Mouse (Mus musculus): ENCODE results near the gene Pdcd6ip.
A peak's percentile ranks its signal among the peaks of the same experiment; 100 is the strongest.
"Not testable (repeated sequence)": the region's sequence is repeated elsewhere in the genome, so short reads cannot be mapped to it uniquely, and the experiment has no call there.

The Pdcd6ip gene

DNA sequence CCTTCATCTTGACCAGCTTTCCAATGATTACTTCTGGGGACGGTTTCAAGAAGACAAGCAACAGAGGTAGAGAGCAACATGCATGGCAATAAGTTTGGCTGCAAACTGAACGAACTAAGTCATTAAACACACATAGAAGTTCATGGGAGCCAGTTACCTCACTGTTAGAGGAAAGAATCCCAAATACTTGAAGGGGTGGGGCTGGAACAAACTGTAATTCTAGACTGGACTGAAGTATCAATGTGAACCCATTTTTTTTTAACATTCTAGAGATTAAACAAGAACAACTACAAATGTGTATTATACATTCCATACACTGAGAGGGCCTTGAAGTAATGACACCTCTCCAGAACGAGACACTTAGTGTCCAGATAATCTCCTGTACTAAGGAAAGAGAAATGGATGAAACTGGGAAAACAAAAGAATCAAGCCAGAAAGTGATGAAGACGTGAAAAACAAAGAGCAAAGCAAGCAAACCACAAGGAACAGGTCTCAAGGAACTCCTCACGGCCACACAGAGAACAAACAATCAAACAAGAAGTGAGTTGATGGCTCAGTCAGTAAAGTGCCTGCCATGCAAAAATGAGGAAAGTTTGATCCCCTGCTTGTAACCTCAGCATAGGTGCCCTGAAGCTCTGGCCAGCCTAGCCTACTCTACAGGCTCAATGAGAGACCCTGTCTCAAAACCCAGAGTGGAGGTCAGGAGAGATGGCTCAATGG, 6.5 kb downstream of the Pdcd6ip start:
- DNase-seq (ENCODE audit: low spot score in 2 of 2), result no peak

DNA sequence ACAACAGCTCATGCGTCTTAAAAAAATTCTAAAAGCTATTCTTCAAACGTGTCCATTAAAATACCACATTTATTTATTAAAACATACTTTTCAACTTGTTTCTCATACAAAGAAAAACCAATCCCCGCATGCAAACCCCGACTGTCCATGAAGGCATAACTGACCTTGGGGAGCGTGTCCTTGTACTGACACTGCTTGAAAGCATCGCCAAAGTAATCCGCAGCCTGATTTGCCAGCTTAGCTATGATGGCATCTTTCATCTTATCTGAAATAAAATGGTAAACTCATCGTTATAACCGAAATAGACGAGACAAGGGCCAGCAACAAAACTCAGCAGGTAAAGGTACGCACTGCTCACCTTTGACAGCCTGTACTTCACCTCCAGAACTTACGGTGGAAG, 20.6 kb downstream of the Pdcd6ip start:
- no peak for DNase-seq (ENCODE audit: low spot score in 2 of 2)

DNA sequence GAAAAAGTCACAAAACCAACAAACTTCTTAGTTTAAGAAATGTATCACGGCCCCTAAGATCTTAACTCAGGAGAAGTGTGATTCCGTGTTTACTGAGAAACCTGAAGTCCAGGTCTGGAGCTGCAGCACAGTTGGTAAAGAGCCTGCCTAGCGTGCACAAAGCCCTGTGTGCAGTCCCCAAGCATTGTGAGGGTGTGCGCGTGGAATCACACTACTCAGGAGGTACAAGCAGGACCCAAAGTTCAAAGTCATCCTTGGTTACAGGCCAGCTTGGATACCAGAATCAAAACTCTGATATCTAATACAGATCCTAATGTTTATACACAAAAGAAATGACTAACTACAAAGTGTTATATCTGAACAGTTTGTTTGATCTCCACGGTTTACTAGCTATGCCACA, 34.3 kb downstream of the Pdcd6ip start:
- DNase-seq (ENCODE audit: low spot score in 2 of 2), result no peak

DNA sequence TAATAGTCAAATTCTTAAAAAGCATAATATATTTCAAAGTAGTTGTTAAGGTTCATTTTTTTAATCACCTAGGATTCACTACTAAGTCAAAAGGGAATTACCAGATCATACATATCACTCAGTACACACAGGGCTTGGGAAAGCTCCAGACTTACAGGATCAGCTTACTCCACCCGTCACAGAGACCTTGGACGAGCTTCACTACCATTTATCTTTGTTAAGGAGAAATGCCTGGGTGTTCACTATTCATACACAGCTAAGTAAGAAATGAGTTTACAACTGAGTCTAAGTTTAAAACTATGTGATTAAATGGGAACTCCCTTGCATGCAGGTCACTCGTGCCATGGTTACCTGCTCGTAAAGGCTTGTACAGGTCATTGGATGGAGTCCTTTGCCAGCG, 35.7 kb downstream of the Pdcd6ip start:
- no peak for DNase-seq (ENCODE audit: low spot score in 2 of 2)

DNA sequence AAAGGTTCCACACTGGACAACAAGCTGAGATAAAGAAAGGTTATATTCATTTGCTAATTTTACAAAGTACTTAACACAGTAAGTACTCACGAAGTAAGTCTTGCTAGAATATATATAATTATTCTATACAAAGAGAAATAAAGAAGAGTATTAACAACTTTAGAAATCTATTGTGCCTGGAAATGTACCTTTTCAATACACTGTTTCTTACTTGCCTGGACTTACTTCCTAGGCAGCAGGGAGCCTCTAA, 37.3 kb downstream of the Pdcd6ip start:
- DNase-seq (ENCODE audit: low spot score in 2 of 2), result no peak

DNA sequence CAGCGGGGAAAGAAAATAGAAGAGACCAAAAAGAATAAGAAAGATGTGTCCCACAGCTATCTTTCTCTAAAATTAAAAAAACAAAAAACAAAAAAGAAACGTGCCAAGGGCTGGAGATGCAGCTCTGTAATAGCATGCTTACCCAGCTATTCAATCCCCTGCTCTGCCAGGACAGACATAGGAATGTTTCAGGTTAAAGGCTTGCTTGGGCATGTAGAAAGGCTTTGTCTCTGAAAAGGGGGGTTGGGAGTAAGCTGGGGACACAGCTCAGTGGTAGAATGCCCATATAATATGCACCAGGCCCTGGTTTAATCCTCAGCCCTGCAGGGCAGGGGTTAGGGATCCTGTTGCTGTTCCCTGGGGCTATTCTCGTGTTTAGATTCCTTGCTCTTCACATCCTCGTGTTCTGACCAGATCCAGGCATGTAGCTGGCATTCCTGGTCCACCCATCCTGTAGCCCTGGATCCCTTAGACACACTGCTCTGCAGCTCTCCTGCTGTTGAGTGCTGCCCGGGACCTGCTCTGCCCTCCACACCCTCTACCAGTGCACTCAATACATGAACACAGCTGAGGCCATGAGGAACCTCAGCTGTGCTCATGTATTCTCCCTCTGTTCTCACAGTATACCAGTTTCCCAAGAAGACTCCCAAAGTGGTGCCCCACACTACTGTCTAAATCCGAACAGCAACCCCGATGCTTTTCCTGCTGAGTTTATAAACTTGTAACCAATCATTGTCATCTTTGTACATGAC, 37.8 kb downstream of the Pdcd6ip start:
- DNase-seq (ENCODE audit: low spot score in 2 of 2), result no peak

DNA sequence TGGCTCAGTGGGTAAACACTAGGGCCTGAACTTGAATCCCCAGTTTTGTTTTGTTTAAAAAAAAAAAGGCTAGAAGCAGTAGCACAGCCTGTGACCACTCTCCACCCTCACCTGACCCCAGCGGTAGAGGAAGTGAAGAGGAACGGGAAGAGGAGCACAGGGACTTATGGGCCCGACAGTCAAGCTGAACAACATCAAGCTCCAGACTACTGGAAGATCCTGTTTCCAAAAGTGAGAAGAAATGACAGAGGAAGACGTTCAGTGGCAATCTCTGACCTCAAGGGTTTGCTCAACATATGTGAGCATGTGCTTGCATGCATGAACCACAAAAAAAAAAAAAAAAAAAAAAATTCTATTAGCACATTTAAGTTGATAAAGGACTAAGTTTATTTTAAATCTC, 44.6 kb downstream of the Pdcd6ip start:
- DNase-seq (ENCODE audit: low spot score in 2 of 2), result no peak

DNA sequence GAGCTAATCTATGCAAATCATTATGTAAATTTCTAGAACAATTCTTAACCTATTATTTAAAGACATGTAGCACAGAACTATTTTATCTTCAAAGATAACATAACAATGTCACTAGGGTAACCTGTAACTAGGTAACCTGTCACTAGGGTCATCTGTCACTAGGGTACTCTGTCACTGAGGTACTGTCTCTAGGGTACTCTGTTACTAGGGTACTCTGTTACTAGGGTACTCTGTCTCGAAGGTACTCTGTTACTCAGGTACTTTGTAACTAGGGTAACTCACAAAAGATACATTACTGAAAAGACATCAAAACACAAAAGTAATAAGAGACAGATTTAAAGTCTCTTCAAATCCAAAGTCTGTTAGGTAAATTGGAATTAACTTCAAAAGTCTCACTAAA, 50.2 kb downstream of the Pdcd6ip start:
- DNase-seq (ENCODE audit: low spot score in 2 of 2), result no peak

DNA sequence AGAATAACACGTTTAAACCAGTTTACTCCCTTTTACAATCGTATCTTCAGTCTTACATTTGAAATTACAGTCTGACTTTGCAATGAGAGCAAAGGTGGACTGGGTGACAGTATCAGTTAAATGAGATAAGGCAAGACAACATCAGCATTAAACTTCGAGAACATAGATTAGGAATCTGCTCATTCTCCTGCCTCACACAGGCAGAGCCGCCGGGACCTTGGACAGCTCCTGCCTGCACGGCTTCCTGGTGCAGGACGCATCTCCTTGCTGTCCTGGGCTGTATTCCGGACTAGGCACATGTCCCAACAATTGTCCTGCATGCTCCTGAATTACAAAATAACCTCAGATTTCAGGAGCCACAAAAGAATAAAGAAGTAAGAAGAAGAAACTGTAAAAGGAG, 54.5 kb downstream of the Pdcd6ip start:
- no peak for DNase-seq (ENCODE audit: low spot score in 2 of 2)

DNA sequence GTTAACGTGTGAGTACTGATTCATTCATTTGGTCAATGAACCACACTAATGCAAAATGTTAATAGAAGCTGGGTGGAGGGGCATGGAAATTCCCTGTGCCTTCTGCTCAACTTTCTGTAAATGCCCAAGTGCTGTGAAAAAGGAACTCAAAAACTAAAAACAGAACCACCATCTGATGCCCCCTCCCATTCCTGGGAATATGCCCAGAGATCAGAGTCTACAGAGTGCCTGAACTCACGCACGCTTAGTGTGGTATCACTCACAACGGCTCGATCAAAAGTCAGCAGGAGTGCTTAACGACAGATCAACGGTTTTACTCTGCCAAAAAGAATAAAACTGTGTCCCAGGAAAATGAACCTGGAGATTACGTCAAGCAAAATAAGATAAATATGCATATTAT, 57.3 kb downstream of the Pdcd6ip start:
- DNase-seq (ENCODE audit: low spot score in 2 of 2), result no peak

DNA sequence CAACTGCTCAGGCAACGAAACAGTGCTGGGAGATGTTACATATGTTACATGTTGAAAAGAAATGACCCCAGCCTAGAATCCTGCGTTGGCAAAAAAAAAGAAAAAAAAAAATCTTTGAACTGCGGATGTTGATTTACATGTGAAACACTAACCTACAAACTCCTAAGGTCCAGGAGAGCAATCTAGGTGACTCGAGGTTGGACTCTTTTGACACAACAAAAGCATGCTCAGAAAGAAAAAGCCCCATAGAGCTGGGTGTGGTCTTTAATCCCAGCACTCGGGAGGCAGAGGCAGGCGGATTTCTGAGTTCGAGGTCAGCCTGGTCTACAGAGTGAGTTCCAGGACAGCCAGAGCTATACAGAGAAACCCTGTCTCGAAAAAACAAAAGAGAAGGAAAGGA, 58.8 kb downstream of the Pdcd6ip start:
- DNase-seq (ENCODE audit: low spot score in 2 of 2), result not testable (repeated sequence)

DNA sequence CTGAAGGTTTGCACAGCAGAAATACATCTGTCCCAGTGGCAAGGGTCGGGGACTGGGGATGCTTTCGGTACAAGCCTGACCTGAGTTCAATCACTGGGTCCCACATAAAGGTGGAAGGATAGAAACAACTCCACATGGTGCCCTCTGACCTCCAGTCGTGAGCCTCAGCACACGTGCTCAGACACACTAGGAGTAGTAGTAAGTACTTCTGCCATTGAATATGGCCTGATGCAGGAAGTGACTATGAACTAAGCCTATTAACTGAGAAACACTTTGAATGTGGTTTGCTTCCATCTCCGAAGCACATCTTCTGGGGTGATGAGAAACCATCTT, 62.3 kb downstream of the Pdcd6ip start:
- no peak for DNase-seq (ENCODE audit: low spot score in 2 of 2)

DNA sequence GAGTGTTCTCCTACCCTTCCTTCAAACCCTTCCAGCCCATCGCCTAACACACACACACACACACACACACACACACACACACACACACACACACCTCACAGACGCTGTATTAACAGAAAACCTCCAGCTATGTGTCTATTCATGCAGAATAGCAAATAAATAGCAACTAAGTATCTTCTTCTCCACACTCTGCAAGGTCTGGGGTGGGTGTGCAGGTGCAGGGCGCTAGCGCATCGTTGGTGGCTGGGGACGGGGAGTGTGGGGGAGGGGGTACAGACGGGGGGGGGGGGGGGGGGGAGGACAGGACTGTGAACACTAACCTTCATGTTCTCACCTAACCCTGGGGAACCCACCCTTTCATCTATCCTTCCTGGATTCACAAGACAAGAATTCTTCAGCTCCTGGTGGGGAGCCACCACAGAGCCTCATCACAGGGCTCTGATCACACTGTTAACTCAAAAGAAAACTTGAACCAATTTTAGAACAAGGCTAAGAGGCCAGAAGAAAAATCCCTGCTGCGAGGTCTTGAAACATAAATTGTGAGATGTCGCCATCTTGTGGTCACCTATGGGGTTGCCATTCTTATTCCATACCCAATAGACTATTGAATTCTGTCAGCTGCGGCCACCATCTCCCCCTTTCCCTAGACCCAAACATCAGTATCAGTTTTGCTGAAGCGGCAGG, 62.8 kb downstream of the Pdcd6ip start:
- DNase-seq (ENCODE audit: low spot score in 2 of 2), result peak; percentile 11 to 23

DNA sequence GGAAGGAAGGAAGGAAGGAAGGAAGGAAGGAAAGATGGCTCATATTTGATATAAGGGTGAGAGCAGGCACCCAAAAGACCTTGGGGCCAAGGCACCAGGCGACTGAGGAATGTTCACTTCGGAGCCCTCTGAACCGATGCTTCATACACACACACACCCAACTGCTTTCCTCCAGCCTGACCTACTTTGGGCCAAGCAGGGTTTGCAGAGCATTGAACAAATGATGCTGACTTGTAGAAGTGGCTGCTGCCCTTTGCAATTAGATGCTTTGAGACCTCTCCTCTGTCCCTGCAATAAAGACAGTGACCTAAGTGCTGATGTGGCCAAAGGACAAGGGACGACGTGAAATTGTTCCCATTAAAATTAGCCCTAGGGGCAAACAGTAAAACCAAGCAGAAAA, 63.4 kb downstream of the Pdcd6ip start:
- DNase-seq (ENCODE audit: low spot score in 2 of 2), result no peak

DNA sequence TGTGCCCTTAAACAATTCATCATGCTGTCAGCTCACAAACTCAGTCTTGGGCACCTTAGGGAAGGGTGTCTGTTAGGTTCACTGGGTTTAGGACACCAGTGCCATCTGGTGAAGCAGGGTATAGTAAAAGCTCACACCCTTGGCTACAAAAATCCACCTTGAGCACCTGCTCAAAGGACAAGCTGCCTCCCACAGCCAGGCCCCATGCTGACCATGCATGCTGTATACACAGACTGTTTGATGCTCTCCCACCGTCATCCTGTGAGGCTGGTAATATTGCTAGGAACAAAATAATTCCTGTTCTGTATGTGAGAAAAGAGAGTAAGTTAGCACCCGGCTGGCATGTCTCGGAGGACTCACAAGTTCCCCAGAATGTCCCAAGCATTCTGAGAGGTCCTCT, 64.0 kb downstream of the Pdcd6ip start:
- DNase-seq (ENCODE audit: low spot score in 2 of 2), result no peak

DNA sequence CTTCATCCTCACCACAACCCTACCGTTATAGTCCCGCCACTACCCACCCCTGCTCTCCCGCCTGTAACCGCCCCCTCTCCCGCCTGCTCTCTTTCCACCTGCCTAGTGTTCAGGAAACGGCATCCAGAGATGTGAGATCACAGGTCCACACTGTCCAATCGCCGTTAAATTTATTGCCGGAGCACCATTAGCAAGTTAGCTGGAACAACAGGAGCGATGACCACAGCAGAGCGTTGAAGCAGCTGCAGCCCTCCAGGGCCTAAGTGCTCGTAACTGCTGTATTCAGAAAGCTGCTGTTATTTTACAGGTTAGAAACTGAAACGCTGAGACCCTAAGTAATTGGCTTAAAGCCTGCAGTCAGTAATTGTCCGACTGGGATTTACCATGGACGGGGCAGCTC, 64.4 kb downstream of the Pdcd6ip start:
- DNase-seq (ENCODE audit: low spot score in 2 of 2), result no peak

DNA sequence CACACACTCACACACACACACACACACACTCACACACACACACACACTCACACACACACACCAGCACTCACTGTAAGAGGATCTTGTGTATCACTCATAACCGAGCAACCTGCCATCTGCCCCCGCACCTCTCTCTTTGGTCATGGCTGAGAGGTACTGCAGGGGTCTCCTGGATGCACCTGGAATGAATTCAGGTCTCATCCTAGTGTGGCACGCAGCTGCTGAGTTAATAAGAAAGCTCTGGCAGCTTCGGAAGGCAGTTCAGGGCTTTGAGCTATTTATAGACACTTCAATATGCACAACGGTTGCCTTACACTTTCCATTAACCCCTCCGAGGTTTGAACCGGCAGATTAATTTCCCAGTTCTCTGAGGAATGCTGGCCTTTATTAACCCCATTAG, 73.1 kb downstream of the Pdcd6ip start:
- no peak for DNase-seq (ENCODE audit: low spot score in 2 of 2)

DNA sequence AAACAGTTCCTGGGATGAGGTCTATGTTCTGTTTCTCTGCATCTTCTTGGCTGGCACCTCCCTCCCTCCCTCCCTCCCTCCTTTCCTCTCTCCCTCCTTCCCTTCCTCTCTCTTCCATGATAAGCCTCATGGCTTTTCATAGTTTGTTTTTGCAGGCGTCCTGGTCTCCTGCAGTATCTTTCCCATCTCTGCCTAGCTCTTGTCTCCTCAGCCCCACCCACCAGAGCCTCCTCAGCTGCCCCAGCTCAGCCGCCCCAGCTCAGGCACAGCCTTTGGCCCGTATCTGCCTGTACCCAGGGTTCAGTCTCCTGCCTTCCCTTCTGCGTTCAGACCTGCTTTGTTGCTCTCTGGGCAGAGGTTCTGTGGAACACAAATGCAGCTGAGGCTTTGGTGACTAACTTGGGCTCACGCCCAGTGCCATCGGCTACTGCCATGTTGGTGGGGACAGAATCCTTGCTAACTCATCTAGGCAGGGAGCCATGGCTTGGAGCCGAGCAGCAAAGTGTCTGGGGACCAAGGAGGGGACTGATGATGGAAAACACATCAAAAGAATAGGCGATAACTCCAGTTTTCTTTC, 74.8 kb downstream of the Pdcd6ip start:
- DNase-seq (ENCODE audit: low spot score in 2 of 2), result no peak

DNA sequence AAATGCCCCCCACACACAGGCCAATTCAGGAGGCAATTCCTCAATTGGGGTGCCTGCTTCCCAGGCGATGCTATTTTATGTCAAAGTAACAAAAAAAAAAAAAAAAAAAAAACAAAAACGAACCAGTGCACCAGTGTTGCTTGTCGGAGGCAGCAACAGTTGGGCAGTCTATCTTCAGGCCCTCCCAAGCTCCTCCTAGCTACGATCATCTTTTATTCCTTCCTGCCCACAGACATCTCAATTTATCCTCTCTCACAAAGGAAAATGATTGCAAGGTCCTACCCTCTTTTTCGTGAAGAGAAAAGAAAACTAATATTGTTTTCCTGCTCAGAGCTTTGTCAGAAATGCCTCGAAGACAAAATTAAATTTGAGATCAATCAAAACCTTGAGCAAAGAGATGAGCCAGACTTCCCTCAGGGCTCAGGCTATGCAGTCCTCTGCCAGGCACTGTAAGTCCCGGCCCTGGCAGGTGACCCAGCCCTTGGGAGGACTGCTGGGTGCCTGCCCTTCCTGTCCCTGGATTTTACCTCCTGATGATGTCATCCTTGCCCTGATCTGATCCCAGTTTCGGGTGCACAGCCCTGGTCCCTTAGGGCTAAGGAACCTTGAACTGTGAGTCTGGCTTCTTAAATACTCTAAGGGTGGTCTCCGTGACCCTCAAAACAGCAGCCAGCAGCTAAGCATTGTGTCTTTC, 75.6 kb downstream of the Pdcd6ip start:
- DNase-seq (ENCODE audit: low spot score in 2 of 2), result no peak

DNA sequence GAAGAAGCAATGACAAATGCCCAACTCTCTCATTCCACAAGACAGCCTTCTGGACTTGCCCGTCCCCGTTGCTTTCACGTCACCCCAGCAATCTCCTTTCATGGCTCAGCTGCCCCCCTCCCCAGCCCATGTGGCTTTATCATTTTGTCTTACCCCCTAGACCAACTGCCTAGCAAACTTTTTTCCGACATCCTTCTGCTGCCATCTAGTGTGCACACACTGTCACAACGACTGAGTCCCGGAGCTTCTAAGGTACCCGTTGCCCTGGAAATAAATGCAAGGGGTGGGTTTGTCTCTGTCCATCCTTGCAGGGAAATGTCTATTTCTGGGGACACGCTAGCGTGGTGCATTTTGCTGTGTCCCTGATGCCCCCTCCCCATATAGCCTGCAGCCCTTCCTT, 78.4 kb downstream of the Pdcd6ip start:
- no peak for DNase-seq (ENCODE audit: low spot score in 2 of 2)

DNA sequence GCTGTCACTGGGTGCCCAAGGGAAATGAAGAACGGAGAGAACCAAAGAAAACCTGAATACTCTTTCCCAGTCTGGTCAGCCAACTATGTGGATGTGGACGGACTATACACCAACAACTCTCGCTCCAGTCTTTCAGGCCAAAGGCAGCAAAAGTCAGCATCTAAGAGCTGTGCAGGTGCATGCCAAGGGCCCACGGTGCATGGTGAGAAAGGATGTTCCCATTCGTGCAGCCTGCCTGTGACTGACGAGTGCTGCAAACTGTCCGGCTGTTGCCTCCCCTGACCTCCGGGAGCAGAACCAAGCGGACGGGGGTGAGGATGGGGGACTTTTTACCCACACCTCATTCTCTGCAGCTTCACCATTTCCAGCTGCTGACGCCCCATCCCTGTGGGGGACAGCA, 78.9 kb downstream of the Pdcd6ip start:
- DNase-seq (ENCODE audit: low spot score in 2 of 2), result no peak

DNA sequence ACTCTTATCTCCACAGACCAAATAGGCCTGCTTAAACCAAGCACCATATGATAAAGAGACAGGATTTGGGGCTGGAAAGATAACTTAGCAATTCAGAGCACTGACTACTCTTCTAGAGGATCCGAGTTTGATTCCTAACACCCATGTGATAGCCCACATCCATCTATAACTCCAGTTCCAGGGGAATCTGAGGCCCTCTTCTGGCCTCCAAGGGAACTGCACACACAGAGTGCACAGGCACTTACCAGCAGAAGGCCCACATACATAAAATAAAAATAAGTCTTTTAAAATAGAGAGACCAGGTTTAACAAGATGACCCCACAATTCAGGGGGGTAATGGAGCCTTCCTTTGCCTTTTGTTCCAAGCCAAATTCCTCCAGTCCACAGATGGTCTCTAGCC, 79.3 kb downstream of the Pdcd6ip start:
- DNase-seq (ENCODE audit: low spot score in 2 of 2), result no peak

DNA sequence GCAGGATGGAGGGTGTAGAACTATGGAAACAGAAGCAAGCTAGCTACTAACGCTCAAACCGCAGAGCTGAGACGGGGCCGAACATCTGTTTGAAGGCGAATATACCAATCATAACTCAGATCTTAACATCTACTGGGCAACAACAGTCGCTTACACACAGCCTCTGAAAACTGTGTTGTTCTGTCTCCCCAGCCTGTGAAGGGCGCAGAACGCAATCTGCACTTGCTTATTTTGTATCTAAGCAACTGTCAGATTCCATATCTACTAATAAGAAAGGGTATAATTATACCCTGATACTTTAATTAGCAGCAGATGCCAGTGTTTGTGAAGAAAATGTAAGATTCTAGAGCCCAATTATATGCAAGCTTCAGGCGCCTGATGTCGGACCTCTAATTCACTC, 81.3 kb downstream of the Pdcd6ip start:
- DNase-seq (ENCODE audit: low spot score in 2 of 2), result no peak
